ENCODE assay signal across 9 mouse cellular contexts in the genomic region with DNA sequence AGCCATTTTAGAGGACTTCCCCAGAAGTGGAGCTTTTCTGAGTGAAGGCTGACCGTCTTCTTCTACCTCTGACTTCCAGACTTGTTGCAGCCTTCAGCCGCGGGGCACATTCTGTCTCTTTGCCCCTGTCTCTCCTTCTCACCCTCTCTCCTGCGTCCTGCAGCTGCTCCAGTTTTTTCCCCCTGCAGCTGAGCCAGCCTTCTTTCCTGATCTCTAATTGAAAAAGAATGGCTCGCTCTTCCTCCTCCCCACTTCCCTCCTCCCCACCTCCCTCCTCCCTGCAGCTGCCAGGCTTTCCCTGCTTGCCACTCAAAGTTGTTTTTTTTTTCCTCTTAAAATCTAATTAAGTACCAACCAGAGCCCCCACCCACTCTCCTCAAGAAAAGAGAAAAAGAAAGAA. TPM values are rescaled to one million over a fixed set of nuclear protein-coding genes. Genes with fewer than 3 reads are reported as not detected.
DNase-seq lines count a peak whose midpoint lies in the region; ATAC-seq and TF ChIP-seq lines count a peak whose summit lies in the region.
"Had no signal": no experiment of that assay in that cellular context is flagged by ENCODE, and none has a peak within 500 bp of the region (broad histone marks: within the 10 kb centered on the region; RNA-seq: fewer than 3 reads in every experiment).

No protein-coding gene starts in this region.

- no peak for DNase-seq in kidney, postnatal 10 days
- peak; percentile 85 for DNase-seq in brain, embryonic 14.5 days (ENCODE audit: low read depth)
- DNase-seq in forebrain, embryonic 14.5 days (ENCODE audit: low spot score), result peak; percentile 72
- no peak for DNase-seq in liver, postnatal 0 days
- no peak for DNase-seq in layer of hippocampus, adult 18-20 months (ENCODE audit: low spot score in 2 of 2)
- DNase-seq in Muller cell, postnatal 12 days (ENCODE audit: inconsistent ontology term), result no peak
- DNase-seq in adrenal gland, postnatal 4 days (ENCODE audit: low spot score in 2 of 2), result no peak
- DNase-seq: gastrocnemius, adult 2 months had no signal

- H3K9ac ChIP-seq in kidney, embryonic 15.5 days, result no peak overlapping the region
- H3K9ac ChIP-seq in forebrain, embryonic 14.5 days (ENCODE audit: low read length), result no peak overlapping the region
- H3K9ac ChIP-seq in liver, postnatal 0 days (replicated peaks), result no peak overlapping the region

- H3K4me2 ChIP-seq in kidney, embryonic 15.5 days, result peak overlapping the region; percentile 54
- H3K4me2 ChIP-seq in forebrain, embryonic 14.5 days (ENCODE audit: low read length), result peak overlapping the region; percentile 29
- peak overlapping the region; percentile 65 for H3K4me2 ChIP-seq in liver, postnatal 0 days (ENCODE audit: low read depth, low read length)

- ATAC-seq in kidney, embryonic 15.5 days (replicated peaks; ENCODE audit: low FRiP score), result no peak
- ATAC-seq in forebrain, embryonic 14.5 days, result no peak
- ATAC-seq in liver, postnatal 0 days, result no peak

- H3K4me3 ChIP-seq in kidney, embryonic 15.5 days (replicated peaks), result peak overlapping the region; percentile 19; the same call in 1 of the 2 replicates
- H3K4me3 ChIP-seq in forebrain, embryonic 14.5 days (ENCODE audit: low read depth, low read length), result no peak overlapping the region
- 0 out of 2 replicates have a peak overlapping the region, but pooled peaks have one; percentile 4 for H3K4me3 ChIP-seq in liver, postnatal 0 days (ENCODE audit: low read depth, low read length)

- H3K9me3 ChIP-seq in kidney, embryonic 15.5 days (replicated peaks), result no peaks in the 10 kb centered on the region
- no peaks in the 10 kb centered on the region for H3K9me3 ChIP-seq in forebrain, embryonic 14.5 days (replicated peaks; ENCODE audit: control insufficient read depth, low read length)
- no peaks in the 10 kb centered on the region for H3K9me3 ChIP-seq in liver, postnatal 0 days (ENCODE audit: low read length)

- H3K27ac ChIP-seq in kidney, embryonic 15.5 days, result 0 out of 2 replicates have a peak overlapping the region, but pooled peaks have one; percentile 28
- H3K27ac ChIP-seq in forebrain, embryonic 14.5 days (ENCODE audit: low read depth, low read length), result 0 out of 2 replicates have a peak overlapping the region, but pooled peaks have one; percentile 23
- peak overlapping the region; percentile 67 for H3K27ac ChIP-seq in liver, postnatal 0 days (ENCODE audit: low read depth)
- H3K27ac ChIP-seq: gastrocnemius, adult 2 months had no signal

- TF ChIP-seq POLR2A in brain, embryonic 14.5 days (IDR thresholded peaks at IDR 0.05; ENCODE audit: borderline replicate concordance, extremely low read depth, insufficient read depth, insufficient read length, poor library complexity, severe bottlenecking), result no peak

- no peaks in the 10 kb centered on the region for H3K36me3 ChIP-seq in kidney, embryonic 15.5 days
- no peaks in the 10 kb centered on the region for H3K36me3 ChIP-seq in forebrain, embryonic 14.5 days (ENCODE audit: control insufficient read depth, insufficient read depth, low read length)
- H3K36me3 ChIP-seq in liver, postnatal 0 days (replicated peaks; ENCODE audit: insufficient read depth, low read length), result no peaks in the 10 kb centered on the region

- TF ChIP-seq EP300 in liver, postnatal 0 days (IDR thresholded peaks at IDR 0.05; ENCODE audit: low read depth), result no peak

- WGBS in kidney, embryonic 15.5 days, result 15% methylated on average over 5 of the region's 5 CpGs
- WGBS in forebrain, embryonic 14.5 days, result 2% methylated on average over 5 of the region's 5 CpGs
- 35% methylated on average over 5 of the region's 5 CpGs for WGBS in liver, postnatal 0 days (ENCODE audit: insufficient replicate concordance)

- no peak for TF ChIP-seq CTCF in brain, embryonic 14.5 days (IDR thresholded peaks at IDR 0.05; ENCODE audit: borderline replicate concordance, extremely low read depth, insufficient read depth, insufficient read length)
- TF ChIP-seq CTCF in liver, postnatal 0 days (IDR thresholded peaks at IDR 0.05; ENCODE audit: low read depth), result no peak

- peaks cover 39% of the 10 kb centered on the region for H3K4me1 ChIP-seq in kidney, embryonic 15.5 days
- H3K4me1 ChIP-seq in forebrain, embryonic 14.5 days (ENCODE audit: control insufficient read depth, insufficient read depth, low read length), result peaks cover 22% of the 10 kb centered on the region
- H3K4me1 ChIP-seq in liver, postnatal 0 days (ENCODE audit: insufficient read depth), result peaks cover 39% of the 10 kb centered on the region

- H3K27me3 ChIP-seq in kidney, embryonic 15.5 days, result peaks cover 32% of the 10 kb centered on the region
- H3K27me3 ChIP-seq in forebrain, embryonic 14.5 days (replicated peaks; ENCODE audit: control insufficient read depth, insufficient read depth, low read length), result peaks cover 23% of the 10 kb centered on the region
- no peaks in the 10 kb centered on the region for H3K27me3 ChIP-seq in liver, postnatal 0 days (ENCODE audit: insufficient read depth, low read length)

RNA-seq across cellular contexts. Expression of a gene that starts 4.3 kb away (rescaled TPM):
- polyA plus RNA-seq in kidney, embryonic 15.5 days (2015; fragmentation: Nextera tagmentation; extraction: Ambion mirVana), result 40.2 and 42.8 TPM in 2 replicates
- polyA plus RNA-seq in brain, embryonic 14.5 days (2012; rRNA removed), result 78.9 and 148 TPM in 2 replicates
- polyA plus RNA-seq in forebrain, embryonic 14.5 days (2014; fragmentation: Nextera tagmentation; extraction: Ambion mirVana), result 112 and 132 TPM in 2 replicates
- polyA plus RNA-seq in liver, postnatal 0 days (2015; fragmentation: Nextera tagmentation; extraction: Ambion mirVana), result 16.3 and 20.6 TPM in 2 replicates
- total RNA-seq in layer of hippocampus, adult 18-20 months (2021), result 10 to 100 TPM; 21.9 to 22.9 TPM
- total RNA-seq in adrenal gland, postnatal 4 days (2021), result 10 to 100 TPM; 22.9 to 25.0 TPM

RNA-seq across cellular contexts. Expression of a gene that starts 48.6 kb away (rescaled TPM):
- polyA plus RNA-seq in kidney, embryonic 15.5 days (2015; fragmentation: Nextera tagmentation; extraction: Ambion mirVana), result 19.6 and 20.3 TPM in 2 replicates
- polyA plus RNA-seq in brain, embryonic 14.5 days (2012; rRNA removed), result 20.4 and 25.6 TPM in 2 replicates
- polyA plus RNA-seq in forebrain, embryonic 14.5 days (2014; fragmentation: Nextera tagmentation; extraction: Ambion mirVana), result 12.7 and 22.1 TPM in 2 replicates
- polyA plus RNA-seq in liver, postnatal 0 days (2015; fragmentation: Nextera tagmentation; extraction: Ambion mirVana), result 2.9 and 3.9 TPM in 2 replicates
- 10 to 100 TPM; 78.8 to 79.1 TPM for total RNA-seq in layer of hippocampus, adult 18-20 months (2021)
- 10 to 100 TPM; 22.0 to 30.9 TPM for total RNA-seq in adrenal gland, postnatal 4 days (2021)

Comparison
In these comparisons a context has a peak if more than half of its experiments do, and no peak if none do; other contexts are left out.
1. DNase-seq: peak in brain, embryonic 14.5 days (single experiment) and forebrain, embryonic 14.5 days (single experiment); none in kidney, postnatal 10 days (single experiment), liver, postnatal 0 days (single experiment), layer of hippocampus, adult 18-20 months (0 of 2), Muller cell, postnatal 12 days (single experiment) and adrenal gland, postnatal 4 days (0 of 2).
2. Peak in every context shown above with its lines, with median percentiles within 50 percentile points of each other: H3K27ac ChIP-seq and H3K4me2 ChIP-seq.